Mouse (Mus musculus) CH12.LX (cell line): ENCODE measurements around the gene Car14. TPM values are rescaled to one million over a fixed set of nuclear protein-coding genes. Genes with fewer than 3 reads are reported as not detected.
A peak's percentile ranks its signal among the peaks of the same experiment; 100 is the strongest.
"Not testable (repeated sequence)": the region's sequence is repeated elsewhere in the genome, so short reads cannot be mapped to it uniquely, and the experiment has no call there.

Source experiments
- DNase-seq: peaks from one replicate; pipeline ENCODE4 v3.0.0-alpha.2; 2013; ENCODE audit errors: extremely low read depth
- H3K27ac ChIP-seq: 2 replicates; pipeline ENCODE4 v1.5.1; 2012; ENCODE audit warnings: low read depth, mild to moderate bottlenecking, control low read depth, moderate library complexity; ENCODE audit not compliant: insufficient read depth
- H3K27me3 ChIP-seq: replicated peaks from 2 replicates; pipeline ENCODE3; 2012; ENCODE audit warnings: inconsistent platforms
- H3K36me3 ChIP-seq, 2 experiments: replicated peaks in 1 of 2; 2 replicates each; pipeline versions ENCODE3 to v1.6.1; 2012; ENCODE audit warnings: inconsistent platforms in 1 of 2, low read length in 1 of 2, mild to moderate bottlenecking in 1 of 2, mixed read lengths in 1 of 2, moderate library complexity in 1 of 2; ENCODE audit not compliant: control insufficient read depth in 1 of 2, insufficient read depth in 1 of 2
- H3K4me1 ChIP-seq, 2 experiments: 2 replicates each; pipeline ENCODE4 v1.6.1; 2012; ENCODE audit warnings: inconsistent platforms in 1 of 2, moderate library complexity in 1 of 2; ENCODE audit not compliant: insufficient read depth in 2 of 2, control insufficient read depth in 1 of 2
- H3K4me2 ChIP-seq: 2 replicates; pipeline ENCODE4 v1.6.1; 2012; ENCODE audit warnings: low read depth, mild to moderate bottlenecking, control low read depth; ENCODE audit not compliant: poor library complexity, insufficient read depth, severe bottlenecking
- H3K4me3 ChIP-seq, 3 experiments: fragments of 150-350 bp in 1 of 3; sonication (generic) in 1 of 3; replicated peaks in 1 of 3; 2 replicates each; pipeline versions ENCODE3 to v1.5.1; 2011 to 2012; ENCODE audit warnings: low read depth in 2 of 3, low read length in 2 of 3, mild to moderate bottlenecking in 2 of 3, moderate library complexity in 2 of 3, control low read depth in 1 of 3, improper control_type of control experiment in 1 of 3, inconsistent platforms in 1 of 3, mixed read lengths in 1 of 3; ENCODE audit not compliant: poor library complexity in 1 of 3
- H3K79me2 ChIP-seq: replicated peaks from 2 replicates; pipeline ENCODE4 v1.6.1; 2012; ENCODE audit warnings: mild to moderate bottlenecking, moderate library complexity; ENCODE audit not compliant: control insufficient read depth, poor library complexity, insufficient read depth, severe bottlenecking; ENCODE audit errors: extremely low read depth
- H3K9ac ChIP-seq: 2 replicates; pipeline ENCODE4 v1.6.1; 2012; ENCODE audit warnings: low read depth, mild to moderate bottlenecking, control low read depth, moderate library complexity; ENCODE audit not compliant: insufficient read depth
- H3K9me3 ChIP-seq: replicated peaks from 2 replicates; pipeline ENCODE3; 2012; ENCODE audit warnings: low read length, inconsistent platforms, mixed read lengths
- CHD1 ChIP-seq: IDR thresholded peaks from 2 replicates; pipeline ENCODE4 v1.6.1; 2012; ENCODE audit warnings: low read depth, low read length, improper control_type of control experiment, inconsistent platforms
- CHD2 ChIP-seq: IDR thresholded peaks from 2 replicates; pipeline ENCODE4 v1.6.1; 2011; ENCODE audit warnings: low read length, improper control_type of control experiment
- EP300 ChIP-seq: IDR thresholded peaks from 2 replicates; pipeline ENCODE4 v1.6.1; 2011; ENCODE audit warnings: low read length, improper control_type of control experiment
- JUN ChIP-seq: IDR thresholded peaks from 2 replicates; pipeline ENCODE4 v1.6.1; 2011; ENCODE audit warnings: low read depth, mild to moderate bottlenecking, low read length, improper control_type of control experiment, moderate library complexity; ENCODE audit not compliant: insufficient read depth
- MAFK ChIP-seq: IDR thresholded peaks from 2 replicates; pipeline ENCODE4 v1.6.1; 2011; ENCODE audit warnings: low read length, improper control_type of control experiment; ENCODE audit not compliant: insufficient replicate concordance
- MAX ChIP-seq: IDR thresholded peaks from 2 replicates; pipeline ENCODE4 v1.6.1; 2011; ENCODE audit warnings: low read length, improper control_type of control experiment
- MEF2A ChIP-seq: IDR thresholded peaks from 2 replicates; pipeline ENCODE4 v1.6.1; 2014; ENCODE audit warnings: low read depth, mild to moderate bottlenecking, inconsistent platforms, low read length, improper control_type of control experiment, borderline replicate concordance
- NELFE ChIP-seq: IDR thresholded peaks from 2 replicates; pipeline ENCODE4 v1.6.1; 2011; ENCODE audit warnings: low read depth, low read length, improper control_type of control experiment
- NRF1 ChIP-seq: IDR thresholded peaks from 2 replicates; pipeline ENCODE4 v1.6.1; 2014; ENCODE audit warnings: low read depth, mild to moderate bottlenecking, inconsistent platforms, low read length, improper control_type of control experiment, moderate library complexity
- SIN3A ChIP-seq: IDR thresholded peaks from 2 replicates; pipeline ENCODE4 v1.6.1; 2012; ENCODE audit warnings: low read length, improper control_type of control experiment, inconsistent platforms
- TBP ChIP-seq: conservative IDR thresholded peaks from 2 replicates; pipeline ENCODE4 v1.6.1; 2011; ENCODE audit warnings: low read depth, low read length, improper control_type of control experiment
- ZMIZ1 ChIP-seq: IDR thresholded peaks from 2 replicates; pipeline ENCODE4 v1.6.1; 2012; ENCODE audit warnings: low read depth, mild to moderate bottlenecking, inconsistent platforms, low read length, improper control_type of control experiment
- ZNF384 ChIP-seq: IDR thresholded peaks from 2 replicates; pipeline ENCODE4 v1.6.1; 2012; ENCODE audit warnings: low read depth, low read length, improper control_type of control experiment, inconsistent platforms
- dilution Hi-C: fragments of 300-500 bp; cut with MboI; formaldehyde crosslinking; loops from 2 replicates; pipeline ENCODE4 v1.14.3; 2020; ENCODE audit warnings: low sequenced_read_pairs; ENCODE audit not compliant: extremely low pct_unique_long_range_greater_than_20kb, extremely low pct_ligation_motif_present
- in situ Hi-C: fragments of 300-500 bp; cut with MboI; formaldehyde crosslinking; loops from 3 replicates; pipeline ENCODE4 v1.14.3; 2019; ENCODE audit warnings: low sequenced_read_pairs, low pct_ligation_motif_present, low pct_unique_long_range_greater_than_20kb, mixed read lengths
- polyA plus RNA-seq: library from polyadenylated mRNA; unstranded; fragments of >175 nt; gene quantifications from 2 replicates; pipeline ENCODE4 v1.2.1, GENCODE M21; 2012; ENCODE audit warnings: low read depth; ENCODE audit not compliant: insufficient read length
- total RNA-seq, 2 experiments: library from RNA; depleted of rRNA; stranded (reverse); fragments of 300-350 nt in 1 of 2; fragments of >200 nt in 1 of 2; gene quantifications; 2 replicates each; pipeline ENCODE4 v1.2.3; 2012 to 2014

Car14 gene
- total and polyA plus RNA-seq, 3 experiments, result 0.13 to 0.36 TPM; not detected in 1

- not testable (repeated sequence) for DNase-seq
- TF ChIP-seq ZNF384, result 0 out of 2 replicates have a peak, but pooled peaks have one; percentile 19
- TF ChIP-seq, all 38 proteins: peak for 1; not testable (repeated sequence) for 37
- H3K27ac ChIP-seq, H3K4me3 ChIP-seq, dilution Hi-C loops, H3K27me3 ChIP-seq, H3K9ac ChIP-seq, H3K9me3 ChIP-seq, H3K4me2 ChIP-seq: not testable (repeated sequence)
- H3K79me2 ChIP-seq, result peaks cover 22% of the 10 kb centered on the region
- peaks cover 9 to 31% of the 10 kb centered on the region in 2 experiments for H3K36me3 ChIP-seq
- in situ Hi-C loops, result loop anchor here (10.0 kb wide), 1 partner anchor 198 kb away; the partner anchor contains the start of gene Vps45
- peaks cover 0 to 13% of the 10 kb centered on the region in 2 experiments; a peak in 1 of 4 replicates for H3K4me1 ChIP-seq
These were observed 47.4 kb downstream of the Car14 start for GRCm38 (mm10) chr3:95857050-95857449.

GRCm38 (mm10) chr3:95856115-95856514 lies 48.4 kb downstream of the Car14 start:
- peaks cover 22% of the 10 kb centered on the region for H3K79me2 ChIP-seq
- H3K36me3 ChIP-seq, result peaks cover 18 to 34% of the 10 kb centered on the region in 2 experiments
- DNase-seq, result no peak
- H3K4me3 ChIP-seq, result peak overlapping the region in 1 of 3 experiments; percentile 78
- no peaks in the 10 kb centered on the region for H3K9me3 ChIP-seq
- peaks cover 0 to 13% of the 10 kb centered on the region in 2 experiments; a peak in 1 of 4 replicates for H3K4me1 ChIP-seq
- in situ Hi-C loops (loop anchor here (10.0 kb wide), 1 partner anchor 199 kb away; the partner anchor contains the start of gene Vps45), dilution Hi-C loops (no loop called here)
- no peak overlapping the region for H3K27ac ChIP-seq
- H3K4me2 ChIP-seq, result peak overlapping the region; percentile 38
- no peak for TF ChIP-seq MEF2A
- no peak for TF ChIP-seq CHD2
- TF ChIP-seq SIN3A, result no peak
- no peak for TF ChIP-seq JUN
- TF ChIP-seq CHD1, result no peak
- no peak for TF ChIP-seq NELFE
- TF ChIP-seq MAX, result no peak
- no peak for TF ChIP-seq NRF1
- TF ChIP-seq ZMIZ1, result no peak
- no peak for TF ChIP-seq ZNF384
- TF ChIP-seq EP300, result no peak
- no peak for TF ChIP-seq MAFK
- TF ChIP-seq TBP, result no peak
- peak overlapping the region; percentile 26; the same call in 1 of the 2 replicates for H3K9ac ChIP-seq
- H3K27me3 ChIP-seq, result no peaks in the 10 kb centered on the region
